Mouse (Mus musculus) midbrain, embryonic 14.5 days (tissue): Measurements from ENCODE around the gene Lrrc36. TPM values are rescaled to one million over a fixed set of nuclear protein-coding genes. Genes with fewer than 3 reads are reported as not detected.
A peak's percentile ranks its signal among the peaks of the same experiment; 100 is the strongest.

Experiments used
- ATAC-seq: fragments of 200-750 bp; cut with Nextera tagmentation; 2 replicates; pipeline ENCODE4 v1.8.0; 2017; ENCODE audit warnings: moderate number of reproducible peaks, moderate library complexity; ENCODE audit not compliant: low FRiP score, low TSS enrichment
- DNase-seq: peaks from one replicate; pipeline ENCODE4 v3.0.0-alpha.2; 2015
- H3K27ac ChIP-seq: fragments of 300-500 bp; sonication (generic); replicated peaks from 2 replicates; pipeline ENCODE4 v1.5.1; 2014; ENCODE audit warnings: mild to moderate bottlenecking, low read depth, low read length, moderate library complexity
- H3K27me3 ChIP-seq: fragments of 300-500 bp; sonication (generic); 2 replicates; pipeline ENCODE4 v1.6.1; 2014; ENCODE audit warnings: low read length, control low read depth, mixed read lengths; ENCODE audit not compliant: control insufficient read depth, insufficient read depth
- H3K36me3 ChIP-seq: fragments of 300-500 bp; sonication (generic); 2 replicates; pipeline ENCODE4 v1.6.1; 2014; ENCODE audit warnings: low read length, control low read depth; ENCODE audit not compliant: control insufficient read depth, insufficient read depth
- H3K4me1 ChIP-seq: fragments of 300-500 bp; sonication (generic); 2 replicates; pipeline ENCODE4 v1.6.1; 2014; ENCODE audit warnings: mild to moderate bottlenecking, antibody characterized with exemption, low read length, control low read depth; ENCODE audit not compliant: control insufficient read depth, insufficient read depth
- H3K4me2 ChIP-seq: fragments of 300-500 bp; sonication (generic); 2 replicates; pipeline ENCODE4 v1.6.1; 2014; ENCODE audit warnings: mild to moderate bottlenecking, low read length, moderate library complexity
- H3K4me3 ChIP-seq: fragments of 300-500 bp; sonication (generic); replicated peaks from 2 replicates; pipeline ENCODE4 v1.5.1; 2014; ENCODE audit warnings: low read depth, low read length
- H3K9ac ChIP-seq: fragments of 300-500 bp; sonication (generic); replicated peaks from 2 replicates; pipeline ENCODE4 v1.6.1; 2014; ENCODE audit warnings: mild to moderate bottlenecking, low read length, moderate library complexity
- H3K9me3 ChIP-seq: fragments of 300-500 bp; sonication (generic); 2 replicates; pipeline ENCODE4 v1.6.1; 2016; ENCODE audit warnings: low read length, control low read depth, mixed read lengths; ENCODE audit not compliant: control insufficient read depth
- WGBS: fragments of 180-500 bp; shearing (Covaris S2); extraction: QIAGEN DNeasy Blood & Tissue Kit; methylation state at CpG from one replicate; pipeline ENCODE4 v1.1.7; 2014; 5-methylcytosine and 5-hydroxymethylcytosine counted together
- polyA plus RNA-seq: library from polyadenylated mRNA; unstranded; fragments of >200 nt; fragmentation: Nextera tagmentation; extraction: Ambion mirVana; gene quantifications from 2 replicates; pipeline ENCODE4 v1.2.1, GENCODE M21; 2014

Lrrc36 gene
- polyA plus RNA-seq, 1 experiment from 2014 or later: 1.7 TPM

GRCm38 (mm10) chr8:105448596-105448995, 35.2 kb downstream of the Lrrc36 start:
- Histone ChIP-seq H3K4me1 (peaks cover 8% of the 10 kb centered on the region; the same call in 1 of the 2 replicates), H3K36me3 (no peaks in the 10 kb centered on the region), H3K4me3 (no peak overlapping the region), H3K4me2 (no peak overlapping the region), H3K9ac (no peak overlapping the region), H3K27me3 (no peaks in the 10 kb centered on the region), H3K9me3 (no peaks in the 10 kb centered on the region), H3K27ac (no peak overlapping the region)
- ATAC-seq (no peak), DNase-seq (no peak)
- WGBS: 94% methylated on average over 5 of the region's 5 CpGs

- H3K9me3 ChIP-seq: no peaks in the 10 kb centered on the region
- 0 out of 2 replicates have a peak, but pooled peaks cover 3% of the 10 kb centered on the region for H3K4me1 ChIP-seq
- H3K4me2 ChIP-seq: no peak overlapping the region
- H3K9ac ChIP-seq: no peak overlapping the region
- H3K36me3 ChIP-seq: no peaks in the 10 kb centered on the region
- no peaks in the 10 kb centered on the region for H3K27me3 ChIP-seq
- no peak overlapping the region for H3K4me3 ChIP-seq
- WGBS: 28% methylated on average over 1 of the region's 1 CpGs
- DNase-seq (no peak), ATAC-seq (no peak)
- H3K27ac ChIP-seq: no peak overlapping the region
These were observed 37.6 kb downstream of the Lrrc36 start for GRCm38 (mm10) chr8:105450977-105451376.

GRCm38 (mm10) chr8:105451903-105452603, 38.7 kb downstream of the Lrrc36 start:
- H3K27ac ChIP-seq: no peak overlapping the region
- no peak overlapping the region for H3K9ac ChIP-seq
- 67% methylated on average over 15 of the region's 15 CpGs for WGBS
- H3K4me1 ChIP-seq: no peaks in the 10 kb centered on the region
- no peaks in the 10 kb centered on the region for H3K36me3 ChIP-seq
- ATAC-seq (no peak), DNase-seq (no peak)
- no peak overlapping the region for H3K4me3 ChIP-seq
- H3K27me3 ChIP-seq: no peaks in the 10 kb centered on the region
- no peak overlapping the region for H3K4me2 ChIP-seq
- H3K9me3 ChIP-seq: no peaks in the 10 kb centered on the region

GRCm38 (mm10) chr8:105453296-105453695, 39.9 kb downstream of the Lrrc36 start:
- no peak overlapping the region for H3K9ac ChIP-seq
- 84% methylated on average over 5 of the region's 5 CpGs for WGBS
- no peak overlapping the region for H3K4me2 ChIP-seq
- no peaks in the 10 kb centered on the region for H3K4me1 ChIP-seq
- ATAC-seq (no peak), DNase-seq (no peak)
- no peaks in the 10 kb centered on the region for H3K36me3 ChIP-seq
- H3K4me3 ChIP-seq: no peak overlapping the region
- no peaks in the 10 kb centered on the region for H3K9me3 ChIP-seq
- no peak overlapping the region for H3K27ac ChIP-seq
- H3K27me3 ChIP-seq: no peaks in the 10 kb centered on the region

GRCm38 (mm10) chr8:105454088-105454487, 40.7 kb downstream of the Lrrc36 start:
- Histone ChIP-seq H3K27me3 (no peaks in the 10 kb centered on the region), H3K4me1 (no peaks in the 10 kb centered on the region), H3K9me3 (no peaks in the 10 kb centered on the region), H3K4me3 (no peak overlapping the region), H3K4me2 (no peak overlapping the region), H3K36me3 (no peaks in the 10 kb centered on the region), H3K27ac (no peak overlapping the region), H3K9ac (no peak overlapping the region)
- 69% methylated on average over 5 of the region's 5 CpGs for WGBS
- DNase-seq (no peak), ATAC-seq (no peak)

GRCm38 (mm10) chr8:105455218-105455617, 41.8 kb downstream of the Lrrc36 start:
- DNase-seq (no peak), ATAC-seq (no peak)
- H3K4me3 ChIP-seq: no peak overlapping the region
- no peaks in the 10 kb centered on the region for H3K36me3 ChIP-seq
- WGBS: 70% methylated on average over 10 of the region's 10 CpGs
- H3K9ac ChIP-seq: no peak overlapping the region
- H3K27ac ChIP-seq: no peak overlapping the region
- no peaks in the 10 kb centered on the region for H3K27me3 ChIP-seq
- H3K4me1 ChIP-seq: no peaks in the 10 kb centered on the region
- H3K9me3 ChIP-seq: no peaks in the 10 kb centered on the region
- no peak overlapping the region for H3K4me2 ChIP-seq

GRCm38 (mm10) chr8:105461085-105461803, 47.9 kb downstream of the Lrrc36 start:
- Histone ChIP-seq H3K9ac (no peak overlapping the region), H3K27ac (no peak overlapping the region), H3K4me3 (no peak overlapping the region), H3K4me1 (0 out of 2 replicates have a peak, but pooled peaks cover 10% of the 10 kb centered on the region), H3K4me2 (no peak overlapping the region), H3K36me3 (no peaks in the 10 kb centered on the region), H3K27me3 (no peaks in the 10 kb centered on the region), H3K9me3 (no peaks in the 10 kb centered on the region)
- DNase-seq (no peak), ATAC-seq (no peak)
- 72% methylated on average over 13 of the region's 13 CpGs for WGBS

GRCm38 (mm10) chr8:105464595-105464994, 51.2 kb downstream of the Lrrc36 start:
- ATAC-seq (no peak), DNase-seq (no peak)
- Histone ChIP-seq H3K27ac (no peak overlapping the region), H3K4me1 (peaks cover 18% of the 10 kb centered on the region), H3K4me2 (no peak overlapping the region), H3K4me3 (no peak overlapping the region), H3K9ac (no peak overlapping the region), H3K9me3 (no peaks in the 10 kb centered on the region), H3K27me3 (no peaks in the 10 kb centered on the region), H3K36me3 (0 out of 2 replicates have a peak, but pooled peaks cover 9% of the 10 kb centered on the region)
- 74% methylated on average over 7 of the region's 7 CpGs for WGBS

- ATAC-seq (no peak), DNase-seq (no peak)
- Histone ChIP-seq H3K4me1 (peaks cover 31% of the 10 kb centered on the region), H3K4me2 (no peak overlapping the region), H3K27ac (0 out of 2 replicates have a peak overlapping the region, but pooled peaks have one; percentile 0), H3K36me3 (0 out of 2 replicates have a peak, but pooled peaks cover 9% of the 10 kb centered on the region), H3K9me3 (no peaks in the 10 kb centered on the region), H3K4me3 (no peak overlapping the region), H3K27me3 (no peaks in the 10 kb centered on the region), H3K9ac (no peak overlapping the region)
- 92% methylated on average over 6 of the region's 6 CpGs for WGBS
These were observed 52.9 kb downstream of the Lrrc36 start for GRCm38 (mm10) chr8:105466246-105466645.
